Mouse (Mus musculus) bone marrow, adult 2 months (tissue): ENCODE data around the gene Rassf1. TPM values are rescaled to one million over a fixed set of nuclear protein-coding genes. Genes with fewer than 3 reads are reported as not detected.
A peak's percentile ranks its signal among the peaks of the same experiment; 100 is the strongest.
"Not testable (repeated sequence)": the region's sequence is repeated elsewhere in the genome, so short reads cannot be mapped to it uniquely, and the experiment has no call there.

Experiments used
- H3K27ac ChIP-seq: fragments of 200-500 bp; 2 replicates; pipeline ENCODE4 v1.5.1; 2012; ENCODE audit warnings: low read depth, mild to moderate bottlenecking, control low read depth, inconsistent platforms, low read length; ENCODE audit not compliant: control insufficient read depth, poor library complexity, insufficient read depth
- H3K4me1 ChIP-seq: fragments of 200-500 bp; 2 replicates; pipeline ENCODE4 v1.6.1; 2011; ENCODE audit warnings: low read length; ENCODE audit not compliant: control insufficient read depth, insufficient read depth
- H3K4me3 ChIP-seq: fragments of 200-500 bp; replicated peaks from 2 replicates; pipeline ENCODE3; 2011; ENCODE audit warnings: mild to moderate bottlenecking, low read depth, low read length, control low read depth; ENCODE audit not compliant: control insufficient read depth
- CTCF ChIP-seq: fragments of 200-500 bp; IDR thresholded peaks from 2 replicates; pipeline ENCODE4 v1.5.1; 2011; ENCODE audit warnings: low read length, control low read depth; ENCODE audit not compliant: control insufficient read depth, insufficient read depth
- POLR2A ChIP-seq: fragments of 200-500 bp; IDR thresholded peaks from 2 replicates; pipeline ENCODE4 v1.6.1; 2011; ENCODE audit warnings: low read depth, mild to moderate bottlenecking, control low read depth, low read length, borderline replicate concordance; ENCODE audit not compliant: control insufficient read depth
- WGBS: fragments of 180-500 bp; shearing (Covaris S2); methylation state at CpG from one replicate; pipeline ENCODE4 v1.1.7; 2018; 5-methylcytosine and 5-hydroxymethylcytosine counted together
- polyA plus RNA-seq: library from polyadenylated mRNA; stranded (reverse); fragments of >200 nt; gene quantifications from 2 replicates; pipeline ENCODE4 v1.2.4, GENCODE M21; 2011; ENCODE audit warnings: low replicate concordance; ENCODE audit not compliant: missing spikeins, insufficient read depth, insufficient read length

Gene Rassf1
- polyA plus RNA-seq, 1 experiment, result 32.3 TPM

DNA sequence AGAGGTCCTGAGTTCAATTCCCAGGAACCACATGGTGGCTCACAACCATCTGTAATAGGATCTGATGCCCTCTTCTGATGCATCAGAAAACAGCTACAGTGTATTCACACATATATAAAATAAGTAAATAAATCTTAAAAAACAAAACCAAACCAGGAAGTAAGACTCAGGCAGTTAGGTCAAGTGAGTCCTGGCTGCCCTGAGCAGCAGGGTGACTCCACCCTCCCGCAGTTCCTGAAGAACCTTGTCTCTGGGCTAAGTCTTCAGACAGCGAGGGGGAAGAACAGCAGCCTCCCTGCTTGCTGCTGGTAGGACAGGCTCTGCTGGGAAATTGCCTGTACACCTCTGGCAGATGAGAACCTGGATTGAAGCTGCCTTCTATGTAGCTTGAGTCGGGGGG is 5.0 kb downstream of the Rassf1 start:
- TF ChIP-seq POLR2A, result no peak
- TF ChIP-seq CTCF, result no peak

GRCm38 (mm10) chr9:107563029-107563581 is 11.8 kb downstream of the Rassf1 start, which contains the start of gene Tusc2:
Gene Tusc2, plus strand, starts transcription at chr9:107563255.
- Histone ChIP-seq H3K27ac (peak within 1 kb of the TSS; percentile 66), H3K4me1 (no peaks in the 10 kb centered on the region; the same call in 1 of the 2 replicates), H3K4me3 (peak within 1 kb of the TSS; percentile 50)
- WGBS, result under 1% methylated on average over 46 of the region's 46 CpGs
- TF ChIP-seq CTCF (no peak), POLR2A (peak; percentile 74; the same call in 1 of the 2 replicates)

More for the DNA sequence above, 5.0 kb downstream of the Rassf1 start:
- Histone ChIP-seq H3K4me3 (no peak overlapping the region), H3K27ac (peak overlapping the region; percentile 53; the same call in 1 of the 2 replicates), H3K4me1 (peaks cover 6% of the 10 kb centered on the region)
- 19% methylated on average over 3 of the region's 3 CpGs for WGBS

GRCm38 (mm10) chr9:107565556-107565955 is 14.2 kb downstream of the Rassf1 start:
- not testable (repeated sequence) for H3K4me3 ChIP-seq, H3K4me1 ChIP-seq, H3K27ac ChIP-seq
- 42% methylated on average over 5 of the region's 5 CpGs for WGBS

DNA sequence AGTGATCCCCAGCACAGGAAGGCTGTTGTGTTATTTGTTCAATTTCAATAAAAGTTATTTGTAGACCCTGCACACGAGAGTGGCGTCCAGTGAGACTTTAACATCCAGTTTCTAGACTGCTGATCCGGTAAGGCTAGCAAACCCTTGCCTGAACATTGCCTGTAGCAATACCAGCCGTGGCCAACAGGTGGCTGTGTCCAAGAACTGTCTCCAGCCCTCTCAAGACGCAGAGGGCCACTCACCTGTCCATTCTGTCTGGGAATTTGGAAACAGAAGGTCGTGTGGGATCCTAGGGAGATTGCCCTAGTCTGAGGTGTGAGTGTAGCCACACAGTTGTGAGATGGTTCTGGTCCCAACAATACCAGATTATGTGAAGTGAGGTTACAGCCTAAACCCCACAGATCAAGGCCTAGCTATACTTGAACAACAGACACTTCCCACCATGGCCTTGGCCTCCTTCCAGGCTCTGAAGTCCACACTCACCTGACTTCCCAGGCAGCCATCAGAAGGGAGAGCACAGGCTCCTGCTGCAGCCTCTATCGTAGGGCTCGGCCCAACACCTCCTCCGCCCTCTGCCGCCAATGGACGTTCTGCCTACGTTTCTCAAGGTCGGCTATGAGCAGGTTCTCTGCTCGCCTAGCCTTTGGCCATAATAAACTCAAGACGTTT is 14.8 kb downstream of the Rassf1 start:
- no peak overlapping the region for H3K4me3 ChIP-seq
- H3K4me1 ChIP-seq, result no peaks in the 10 kb centered on the region; the same call in 1 of the 2 replicates
- 58% methylated on average over 15 of the region's 15 CpGs for WGBS
- TF ChIP-seq CTCF (peak; percentile 88), POLR2A (no peak)
- H3K27ac ChIP-seq, result no peak overlapping the region

GRCm38 (mm10) chr9:107566855-107567254 is 15.5 kb downstream of the Rassf1 start:
- TF ChIP-seq POLR2A (no peak), CTCF (no peak)
- WGBS, result 46% methylated on average over 3 of the region's 3 CpGs
- Histone ChIP-seq H3K4me3 (no peak overlapping the region), H3K27ac (no peak overlapping the region), H3K4me1 (no peaks in the 10 kb centered on the region; the same call in 1 of the 2 replicates)

DNA sequence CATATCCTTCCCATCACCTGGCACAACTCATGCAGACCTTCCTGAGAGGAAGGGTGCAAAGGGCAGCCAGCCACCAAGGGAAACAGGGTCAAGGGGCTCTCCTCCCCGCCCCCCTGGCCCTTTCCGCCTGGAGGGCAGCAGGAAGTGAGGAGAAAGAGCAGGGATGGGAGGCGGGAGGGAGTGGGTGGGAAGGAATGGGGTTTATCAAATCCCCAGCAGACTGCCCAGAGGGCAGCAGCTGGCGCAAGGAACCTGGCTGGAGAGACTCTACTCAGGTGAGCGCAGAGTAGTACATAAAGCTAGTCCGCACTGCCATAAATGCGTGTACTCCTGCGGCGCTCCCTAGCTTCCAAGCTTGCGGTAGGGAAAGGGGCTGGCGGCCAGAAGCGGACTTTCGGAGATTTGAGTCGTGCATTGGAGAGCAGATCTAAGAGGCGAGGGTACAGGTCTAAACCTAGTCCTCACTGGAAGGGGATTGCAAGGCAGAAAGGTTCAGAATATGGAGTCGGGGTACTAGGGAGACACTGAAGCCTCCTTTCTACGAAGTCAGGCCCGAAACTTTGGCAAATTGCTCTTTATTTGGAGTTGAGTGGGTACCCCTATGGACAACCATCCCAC is 16.5 kb downstream of the Rassf1 start, which contains the start of gene Hyal2:
TSS of gene Hyal2 (plus strand) at position 244 of the 618 bp plus-strand sequence.
- TF ChIP-seq POLR2A (no peak), CTCF (no peak)
- Histone ChIP-seq H3K4me3 (peak within 1 kb of the TSS; percentile 74), H3K27ac (peak within 1 kb of the TSS; percentile 9; the same call in 1 of the 2 replicates), H3K4me1 (no peaks in the 10 kb centered on the region; the same call in 1 of the 2 replicates)
- 64% methylated on average over 18 of the region's 18 CpGs for WGBS

GRCm38 (mm10) chr9:107568331-107569261 is 17.2 kb downstream of the Rassf1 start:
- no peak for TF ChIP-seq POLR2A
- H3K27ac ChIP-seq, result peak overlapping the region; percentile 31; the same call in 1 of the 2 replicates
- under 1% methylated on average over 41 of the region's 41 CpGs for WGBS

DNA sequence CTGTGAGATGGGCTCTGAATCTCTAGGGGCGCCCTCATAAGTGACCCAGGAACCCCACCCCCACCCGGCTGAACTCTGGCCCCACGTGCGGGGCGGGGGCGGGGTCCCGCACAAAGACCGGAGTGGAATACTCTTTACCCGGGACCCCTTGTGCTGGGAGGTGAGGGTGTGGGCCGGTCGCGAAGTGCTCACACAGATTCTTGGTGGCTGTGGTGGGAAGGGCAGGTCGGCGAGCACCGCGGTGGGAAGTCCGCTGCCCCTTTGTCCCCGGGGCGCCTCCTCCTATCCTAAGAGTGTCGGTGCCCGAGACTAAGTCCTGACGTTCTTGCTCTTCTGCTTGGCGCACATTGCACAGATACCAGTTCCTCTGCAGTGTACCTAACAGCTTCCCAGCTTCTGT is 17.9 kb downstream of the Rassf1 start:
- no peaks in the 10 kb centered on the region; the same call in 1 of the 2 replicates for H3K4me1 ChIP-seq
- WGBS, result under 1% methylated on average over 23 of the region's 23 CpGs
- TF ChIP-seq POLR2A (no peak), CTCF (no peak)
- H3K4me3 ChIP-seq, result peak overlapping the region; percentile 74
- peak overlapping the region; percentile 31; the same call in 1 of the 2 replicates for H3K27ac ChIP-seq

More at GRCm38 (mm10) chr9:107568331-107569261, 17.2 kb downstream of the Rassf1 start:
- no peaks in the 10 kb centered on the region; the same call in 1 of the 2 replicates for H3K4me1 ChIP-seq
- peak overlapping the region; percentile 74 for H3K4me3 ChIP-seq
